Mouse (Mus musculus): ENCODE data around the gene Poc1b.

GRCm38 (mm10) chr10:99151580-99151979, 44.7 kb downstream of the Poc1b start:
- TF ChIP-seq POLR2A (IDR thresholded peaks at IDR 0.05; ENCODE audit: low read depth, low read length), result no peak
- TF ChIP-seq CTCF (conservative IDR thresholded peaks at IDR 0.05; ENCODE audit: insufficient read depth, insufficient read length, low read depth, low read length), result no peak
